Mouse (Mus musculus) heart, postnatal 25 days (tissue): ENCODE results near the gene Nlrp1b. TPM values are rescaled to one million over a fixed set of nuclear protein-coding genes. Genes with fewer than 3 reads are reported as not detected.

Source experiments
- DNase-seq: peaks from one replicate; pipeline ENCODE4 v3.0.0; 2022; ENCODE audit warnings: low spot score
- intact Hi-C: fragments of 180-260 bp; cut with DNase I; formaldehyde crosslinking; loops from one replicate; pipeline ENCODE4 v1.15.1; 2025
- total RNA-seq, 2 experiments: library from RNA; stranded (reverse); gene quantifications; 2 replicates each; pipeline ENCODE4 v1.2.3; 2021

The Nlrp1b gene
- total RNA-seq, result under 1 TPM; 0.10 to 0.20 TPM

DNA sequence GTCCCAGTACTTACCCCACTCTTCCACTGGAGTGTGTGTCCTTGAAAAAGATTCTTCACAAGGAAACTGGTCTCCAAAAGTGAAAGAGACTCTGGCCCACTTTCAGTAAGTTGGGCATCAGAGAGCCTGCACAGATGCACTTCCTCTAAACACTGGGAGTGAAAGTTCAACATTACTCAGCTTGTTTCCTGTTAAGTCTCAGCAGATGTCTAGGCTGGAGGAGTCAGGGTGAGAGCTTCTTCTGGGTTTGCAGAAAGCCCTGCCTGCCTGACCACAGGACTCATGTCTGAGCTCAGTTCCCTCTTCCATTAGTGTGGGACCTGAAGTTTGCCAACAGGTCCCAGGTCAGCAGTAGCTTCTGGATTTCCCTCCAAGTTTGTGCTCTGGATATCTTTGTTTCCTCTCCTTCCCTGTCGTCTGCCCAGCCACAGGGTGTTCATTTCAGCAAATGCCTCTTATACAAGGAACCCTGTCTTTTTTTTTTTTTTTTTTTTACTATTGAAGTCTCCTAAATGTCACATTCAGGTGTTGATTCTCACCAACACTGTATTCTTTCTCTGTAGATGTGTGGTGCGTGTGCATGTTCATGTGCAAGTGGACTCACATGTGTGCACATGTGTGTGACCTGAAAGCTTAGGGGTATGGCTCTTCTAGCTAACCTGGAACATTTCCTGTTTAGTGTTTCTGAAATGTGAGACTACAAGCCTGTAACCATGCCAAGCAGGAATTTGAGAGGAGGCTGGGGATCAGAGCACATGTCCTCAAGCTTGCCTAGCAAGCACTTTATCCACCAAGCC lies at the start of gene Nlrp1b:
Gene Nlrp1b, minus strand, starts transcription at position 50 of the 797 bp plus-strand sequence.
- intact Hi-C loops, result loop anchor here (2.0 kb wide), 1 partner anchor 58 kb away; no protein-coding TSS in a partner anchor
- DNase-seq, result no peak

DNA sequence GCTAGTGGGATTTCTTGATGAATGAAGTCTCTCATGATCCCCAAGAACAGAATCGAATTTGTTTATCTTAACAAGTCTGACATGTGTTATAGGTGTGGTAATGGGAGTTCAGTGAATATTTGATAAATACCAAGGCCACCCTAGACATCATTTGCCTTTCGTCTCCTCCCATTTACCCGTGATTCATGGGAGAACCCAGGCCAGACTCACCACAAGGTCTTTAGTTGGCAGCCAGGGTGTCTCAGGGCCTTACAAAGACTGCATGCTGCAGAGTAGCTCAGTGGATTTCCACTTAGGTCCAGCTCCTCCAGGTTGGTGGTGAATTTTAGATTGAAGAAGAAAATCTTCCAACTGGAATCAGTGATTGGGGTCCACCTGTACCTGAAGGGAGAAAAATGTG lies 30.5 kb upstream of the Nlrp1b start:
- intact Hi-C loops, result no loop called here
- no peak for DNase-seq

DNA sequence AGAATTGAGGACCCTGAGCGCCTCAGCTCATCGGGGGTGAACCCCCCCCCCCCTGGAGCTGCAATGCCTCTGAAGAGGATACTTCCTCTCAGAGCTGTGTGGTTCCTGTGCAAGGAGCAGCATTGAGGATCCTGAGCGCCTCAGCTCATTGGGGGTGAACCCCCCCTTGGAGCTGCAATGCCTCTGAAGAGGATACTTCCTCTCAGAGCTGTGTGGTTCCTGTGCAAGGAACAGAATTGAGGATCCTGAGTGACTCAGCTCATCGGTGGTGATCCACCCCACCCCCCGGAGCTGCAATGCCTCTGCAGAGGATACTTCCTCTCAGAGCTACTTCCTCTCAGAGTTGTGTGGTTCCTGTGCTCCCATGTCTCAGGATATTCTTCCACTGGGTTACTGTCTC lies 20.8 kb upstream of the Nlrp1b start:
- no peak for DNase-seq
- intact Hi-C loops, result no loop called here

DNA sequence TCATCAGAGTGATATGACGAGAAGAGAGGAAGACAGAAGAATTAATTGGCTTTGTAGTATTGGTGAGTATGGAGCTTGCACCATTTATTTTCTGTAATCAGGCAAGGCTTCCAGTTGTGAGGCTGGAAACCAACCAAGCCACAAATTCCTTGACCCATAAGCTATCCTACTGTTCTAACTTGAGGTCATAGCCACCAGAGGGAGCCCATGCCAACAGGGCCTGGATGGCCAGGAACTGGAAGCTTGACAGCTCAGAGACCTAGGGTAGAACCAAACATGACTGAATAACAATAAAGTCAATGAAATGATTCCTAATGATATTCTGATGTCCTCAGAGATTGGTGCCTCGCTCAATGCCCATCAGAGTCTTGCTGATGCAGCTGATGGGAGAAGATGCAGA lies 5.9 kb downstream of the Nlrp1b start:
- no peak for DNase-seq
- intact Hi-C loops, result no loop called here

DNA sequence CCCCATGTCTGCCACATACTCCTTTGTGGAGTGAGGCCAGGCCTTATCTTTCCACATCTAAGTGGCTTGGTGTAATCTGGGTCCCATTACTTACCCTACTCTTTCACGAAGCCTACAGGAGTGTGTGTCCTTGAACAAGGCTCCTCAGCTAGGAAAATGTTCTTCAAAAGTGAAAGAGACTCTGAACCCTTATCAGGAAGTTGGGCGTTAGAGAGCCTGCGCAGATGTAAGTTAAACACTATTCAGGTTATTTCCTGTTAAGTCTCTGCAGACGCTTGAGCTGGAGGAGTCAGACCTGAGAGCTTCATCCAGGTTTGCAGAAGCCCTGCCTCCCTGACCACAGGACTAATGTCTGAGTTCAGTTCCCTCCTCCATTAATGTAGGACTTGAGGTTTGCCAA lies 27.8 kb downstream of the Nlrp1b start:
- DNase-seq, result no peak
- intact Hi-C loops, result loop anchor here (1.0 kb wide), 1 partner anchor 49 kb away; no protein-coding TSS in a partner anchor

DNA sequence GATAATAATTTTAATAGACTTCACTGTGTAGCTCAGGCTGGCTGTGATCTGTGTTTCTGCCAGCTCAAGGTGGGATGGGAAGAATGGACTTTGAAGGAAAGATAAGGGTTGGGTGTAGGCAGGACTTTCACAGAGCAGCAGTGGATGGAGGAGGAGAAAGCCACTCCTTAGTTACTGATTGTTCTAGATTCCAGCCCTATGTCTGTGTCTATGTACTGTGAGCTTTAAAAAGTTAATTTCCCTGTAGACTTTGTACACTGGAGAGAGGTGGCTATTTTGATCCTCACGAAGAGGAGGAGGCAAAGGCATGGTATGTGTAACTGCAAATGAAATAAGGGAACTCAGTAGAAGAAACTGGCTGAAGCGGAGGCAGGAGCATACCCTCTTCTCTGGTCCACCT lies 31.2 kb downstream of the Nlrp1b start:
- intact Hi-C loops, result no loop called here
- no peak for DNase-seq

DNA sequence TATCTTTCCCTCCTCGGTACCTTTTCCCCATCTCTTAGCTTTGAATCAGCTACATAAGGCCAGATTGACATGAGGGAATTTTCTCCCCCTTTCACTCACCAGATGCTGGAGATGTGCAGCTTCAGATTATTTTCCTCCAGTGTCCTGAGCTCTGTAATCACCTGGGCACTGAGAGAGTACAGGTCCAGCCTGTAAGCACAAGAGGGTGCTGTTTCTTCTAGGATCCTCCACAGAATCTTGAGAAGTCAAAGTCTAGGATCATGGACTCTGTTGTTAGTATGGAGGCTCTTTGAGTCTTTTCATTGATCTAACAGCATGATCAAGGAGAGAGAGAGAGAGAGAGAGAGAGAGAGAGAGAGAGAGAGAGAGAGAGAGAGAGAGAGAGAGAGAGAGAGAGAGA lies 60.9 kb downstream of the Nlrp1b start:
- intact Hi-C loops, result no loop called here
- DNase-seq, result no peak

DNA sequence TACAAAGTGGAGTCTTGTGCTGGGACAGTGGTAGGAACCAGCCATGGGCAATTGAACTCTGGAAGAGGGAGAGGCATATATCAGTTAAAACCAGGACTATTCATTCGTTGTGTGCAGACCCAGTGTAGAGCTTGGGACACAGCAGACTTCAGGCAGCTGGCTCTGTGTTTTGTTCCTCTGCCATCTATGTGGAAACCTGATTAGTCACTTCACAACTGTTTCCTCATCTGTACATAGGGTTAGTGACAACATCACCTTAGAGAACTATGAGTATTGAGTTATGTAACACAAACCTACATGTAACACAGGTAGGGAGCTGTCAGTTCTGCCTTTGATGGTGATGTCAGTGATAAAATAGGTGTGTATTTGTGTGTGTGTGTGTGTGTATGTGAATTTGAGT lies 66.4 kb downstream of the Nlrp1b start:
- no peak for DNase-seq
- intact Hi-C loops, result no loop called here

DNA sequence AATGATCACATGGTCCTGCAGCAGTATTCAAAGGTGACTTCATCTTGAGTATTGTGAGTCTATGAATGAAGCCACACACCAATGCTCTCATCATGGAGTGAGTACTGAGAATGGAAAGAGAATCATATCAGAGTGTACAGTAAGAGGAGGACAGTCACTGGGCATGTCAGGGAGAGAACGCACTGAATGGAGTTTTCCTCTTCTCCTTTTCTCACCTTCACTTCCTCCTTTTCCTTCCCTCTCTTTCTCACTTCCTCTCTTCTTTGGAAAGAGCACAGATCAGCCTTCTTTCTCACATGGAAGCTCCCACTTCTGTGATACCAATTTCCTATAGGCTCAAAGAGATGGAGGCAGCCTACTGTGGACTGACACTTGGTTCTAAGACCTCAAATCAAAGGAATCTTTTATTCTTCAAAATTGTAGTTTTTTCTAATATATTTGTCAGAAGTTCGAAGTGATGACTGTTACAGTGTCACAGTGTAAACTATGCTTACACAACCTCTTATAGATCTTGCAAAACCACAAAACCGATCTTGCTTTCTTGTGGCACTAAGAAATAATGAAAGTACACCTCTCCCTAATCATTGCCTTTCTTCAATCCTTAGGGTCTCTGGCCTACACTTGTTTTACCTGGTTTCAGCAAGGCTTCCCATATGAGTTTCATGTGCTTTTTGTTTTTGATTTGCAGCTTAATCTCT lies 70.9 kb downstream of the Nlrp1b start:
- no peak for DNase-seq
- intact Hi-C loops, result no loop called here

DNA sequence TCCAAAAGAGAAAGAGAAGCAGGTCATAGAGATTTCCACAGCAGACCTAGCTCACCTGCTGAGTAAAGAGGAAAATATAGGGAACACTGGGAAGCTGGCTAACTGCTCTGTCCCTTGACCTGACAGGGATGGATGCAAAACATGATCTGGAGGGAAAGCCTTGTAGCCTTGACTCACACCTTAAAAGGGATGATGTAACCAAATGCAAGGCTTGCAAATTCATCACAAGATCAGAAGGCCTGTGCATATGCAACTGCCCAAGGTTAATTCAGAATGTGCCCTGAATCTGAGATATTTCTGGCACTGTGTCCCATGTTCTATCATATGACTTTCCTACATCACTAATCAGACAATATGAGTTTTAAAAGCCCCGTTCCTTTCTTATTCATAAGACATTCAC lies 75.3 kb downstream of the Nlrp1b start:
- intact Hi-C loops, result no loop called here
- no peak for DNase-seq

DNA sequence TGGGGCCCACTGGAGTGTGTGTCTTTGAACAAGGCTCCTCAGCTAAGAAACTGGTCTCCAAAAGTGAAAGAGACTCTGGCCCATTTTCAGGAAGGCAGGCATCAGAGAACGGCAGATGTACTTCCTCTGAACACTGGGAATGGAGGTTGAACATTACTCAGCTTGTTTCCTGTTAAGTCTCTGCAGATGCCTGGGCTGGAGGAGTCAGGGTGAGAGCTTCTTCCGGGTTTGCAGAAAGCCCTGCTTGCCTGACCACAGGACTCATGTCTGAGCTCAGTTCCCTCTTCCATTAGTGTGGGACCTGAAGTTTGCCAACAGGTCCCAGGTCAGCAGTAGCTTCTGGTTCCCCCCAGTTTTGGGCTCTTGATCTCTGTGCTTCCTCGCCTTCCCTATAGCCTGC lies 85.9 kb downstream of the Nlrp1b start, which contains the start of gene Nlrp1a:
Gene Nlrp1a, minus strand, starts transcription at position 44 of the 400 bp plus-strand sequence.
- DNase-seq, result no peak

DNA sequence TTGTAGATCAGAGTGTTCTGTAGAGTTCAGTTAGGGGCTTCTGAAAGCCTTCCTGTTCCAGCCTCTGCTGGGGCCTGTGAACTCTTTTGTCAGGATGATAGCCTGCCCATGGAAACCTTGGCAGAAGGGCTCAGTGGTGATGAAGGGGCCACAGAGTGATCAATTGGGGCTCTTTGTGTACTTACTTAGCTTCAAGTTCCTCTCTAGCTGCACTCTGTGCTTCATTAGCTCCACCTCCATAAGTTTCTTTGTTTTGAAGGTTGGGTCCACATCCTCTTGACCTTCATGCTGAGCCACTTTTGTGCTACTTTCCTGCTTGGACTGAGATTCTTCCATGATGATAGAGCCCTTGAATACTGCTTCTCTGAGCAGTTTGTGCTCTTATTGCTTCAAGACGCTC lies 88.5 kb downstream of the Nlrp1b start:
- no peak for DNase-seq
- intact Hi-C loops, result loop anchor here (10.0 kb wide), 1 partner anchor 117 kb away; no protein-coding TSS in a partner anchor

More for the DNA sequence above, 85.9 kb downstream of the Nlrp1b start, which contains the start of gene Nlrp1a:
- intact Hi-C loops, result loop anchor here (10.0 kb wide), 1 partner anchor 120 kb away; no protein-coding TSS in a partner anchor

DNA sequence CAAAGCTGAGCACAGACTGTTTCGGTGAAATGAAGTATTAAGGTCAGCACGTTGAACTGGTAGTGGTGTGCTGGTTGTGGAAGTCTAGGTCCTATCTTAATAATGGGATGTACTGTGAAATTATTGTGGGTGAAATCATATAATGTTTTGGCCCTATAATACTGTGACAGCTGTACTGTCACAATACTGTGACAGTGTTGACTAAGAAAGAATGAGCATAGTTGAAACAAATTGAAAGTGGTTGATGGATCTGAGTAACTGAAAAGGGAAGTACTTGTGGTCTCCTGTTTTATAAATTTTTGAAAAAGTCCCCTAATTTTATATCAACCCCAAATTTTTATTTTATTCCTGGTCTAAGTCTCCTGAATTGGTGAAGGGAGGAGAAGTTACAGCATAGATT lies 123.4 kb downstream of the Nlrp1b start:
- no peak for DNase-seq
- intact Hi-C loops, result no loop called here

DNA sequence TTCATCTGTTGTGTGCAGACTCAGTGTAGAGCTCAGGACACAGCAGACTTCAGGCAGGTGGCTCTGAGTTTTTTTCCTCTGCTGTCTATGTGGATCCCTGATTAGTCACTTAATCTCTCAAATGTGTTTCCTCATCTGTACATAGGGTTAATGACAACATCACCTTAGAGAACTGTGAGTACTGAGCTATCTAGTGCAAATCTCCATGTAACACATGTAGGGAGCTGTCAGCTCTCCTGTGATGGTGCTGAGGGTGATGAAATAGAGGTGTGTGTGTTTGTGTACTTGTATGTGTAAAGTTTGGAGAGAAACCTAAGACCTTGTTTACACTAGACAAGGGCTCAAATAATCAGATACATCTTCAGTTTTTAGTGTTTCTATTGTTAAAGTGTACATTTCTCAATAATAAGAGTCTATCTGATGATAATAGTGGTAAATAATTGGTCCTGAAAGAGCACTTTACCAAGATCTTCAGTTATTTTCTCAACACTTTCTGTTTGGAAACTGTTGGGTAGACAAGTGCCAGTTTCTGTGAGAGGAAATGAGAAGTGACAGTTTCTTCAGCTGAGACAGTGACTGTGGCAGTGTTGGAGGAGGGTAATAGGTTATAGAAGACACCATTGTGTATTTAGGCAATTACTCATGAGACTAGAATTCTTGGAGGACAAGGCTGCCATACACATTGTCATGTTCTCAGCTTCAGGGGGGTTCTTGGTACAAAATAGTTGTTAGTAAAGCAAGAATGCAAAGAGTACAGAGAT lies 124.1 kb downstream of the Nlrp1b start:
- intact Hi-C loops, result no loop called here
- DNase-seq, result no peak

DNA sequence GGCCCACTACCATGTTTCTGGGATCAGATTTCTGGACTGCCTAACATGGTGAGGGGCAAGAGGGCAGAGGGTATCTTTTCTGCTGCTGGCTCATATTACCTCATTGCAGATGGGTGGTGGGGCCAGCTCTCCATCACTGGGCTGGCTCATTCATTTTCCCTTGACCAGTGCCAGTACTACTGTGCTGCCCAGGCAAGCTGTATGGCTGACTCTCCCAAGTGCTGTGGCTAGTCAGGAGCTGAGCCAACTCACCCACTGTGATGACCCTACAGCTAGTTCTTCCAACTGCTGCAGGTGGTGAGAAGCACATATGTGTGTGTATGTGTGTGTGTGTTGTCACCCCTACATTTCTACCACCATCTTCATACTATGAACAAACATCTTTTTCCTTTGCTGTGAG lies 126.6 kb downstream of the Nlrp1b start:
- intact Hi-C loops, result loop anchor here (2.0 kb wide), 1 partner anchor 145 kb away; no protein-coding TSS in a partner anchor
- no peak for DNase-seq

Other genes with a start within 250 kb of the Nlrp1b start
- 100 to 1,000 TPM; 218 to 234 TPM for gene C1qbp, start 247.7 kb downstream of the Nlrp1b start, total RNA-seq
- gene Dhx33, start 226.3 kb downstream of the Nlrp1b start, total RNA-seq, result 1 to 10 TPM; 8.1 to 9.3 TPM
- gene Mis12, start 211.1 kb downstream of the Nlrp1b start, total RNA-seq, result 1 to 10 TPM; 6.2 to 7.1 TPM
- 10 to 100 TPM; 34.8 to 35.6 TPM for gene Derl2, start 210.9 kb downstream of the Nlrp1b start, total RNA-seq
- under 1 TPM; 0.49 to 0.75 TPM for gene 6330403K07Rik, start 197.2 kb downstream of the Nlrp1b start, total RNA-seq
- 1 to 10 TPM in 1 of 2 experiments, under 1 TPM in 1; 0.95 to 1.1 TPM for gene Nlrp1a, start 86.0 kb downstream of the Nlrp1b start, total RNA-seq